Mouse (Mus musculus) gastrocnemius, adult 8-10 months (tissue): Measurements from ENCODE around the gene Kalrn. TPM values are rescaled to one million over a fixed set of nuclear protein-coding genes. Genes with fewer than 3 reads are reported as not detected.
"Not testable (repeated sequence)": the region's sequence is repeated elsewhere in the genome, so short reads cannot be mapped to it uniquely, and the experiment has no call there.

Source experiments
- DNase-seq, 2 experiments: peaks; one replicate each; pipeline ENCODE4 v3.0.0; 2022; ENCODE audit warnings: low spot score in 2 of 2
- total RNA-seq, 4 experiments: library from RNA; stranded (reverse); gene quantifications; 2 replicates each; pipeline ENCODE4 v1.2.4; 2022

Gene Kalrn
- total RNA-seq, 4 experiments from 2014 or later: 19.2 to 20.8 (median 19.9) TPM

GRCm38 (mm10) chr16:34114665-34115064, 458.7 kb downstream of the Kalrn start:
- peak; percentile 26 to 45 for DNase-seq

GRCm38 (mm10) chr16:34113150-34113549, 460.2 kb downstream of the Kalrn start:
- DNase-seq: no peak

- DNase-seq: no peak
Measured at GRCm38 (mm10) chr16:34112490-34112889, 460.8 kb downstream of the Kalrn start.

- no peak for DNase-seq
Measured at GRCm38 (mm10) chr16:34110840-34111625, 462.3 kb downstream of the Kalrn start.

GRCm38 (mm10) chr16:34104427-34104826, 468.9 kb downstream of the Kalrn start:
- DNase-seq: no peak

GRCm38 (mm10) chr16:34102742-34103141, 470.6 kb downstream of the Kalrn start:
- no peak for DNase-seq

- DNase-seq: no peak
Measured at GRCm38 (mm10) chr16:34099795-34100194, 473.5 kb downstream of the Kalrn start.

- DNase-seq: peak; percentile 78 to 83
Measured at GRCm38 (mm10) chr16:34095548-34096141, 477.7 kb downstream of the Kalrn start.

GRCm38 (mm10) chr16:34095093-34095465, 478.3 kb downstream of the Kalrn start:
- DNase-seq: no peak

GRCm38 (mm10) chr16:34094446-34095092, 478.8 kb downstream of the Kalrn start:
- DNase-seq: no peak

GRCm38 (mm10) chr16:34093734-34094445, 479.4 kb downstream of the Kalrn start:
- DNase-seq: no peak

GRCm38 (mm10) chr16:34089528-34090095, 483.7 kb downstream of the Kalrn start:
- no peak for DNase-seq

- no peak for DNase-seq
Measured at GRCm38 (mm10) chr16:34089022-34089421, 484.3 kb downstream of the Kalrn start.

- DNase-seq: no peak
Measured at GRCm38 (mm10) chr16:34088331-34088730, 485.0 kb downstream of the Kalrn start.

- no peak for DNase-seq
Measured at GRCm38 (mm10) chr16:34084135-34084920, 489.0 kb downstream of the Kalrn start.

- DNase-seq: peak; percentile 31 to 32
Measured at GRCm38 (mm10) chr16:34082494-34083469, 490.6 kb downstream of the Kalrn start.

- peak; percentile 59 to 74 for DNase-seq
Measured at GRCm38 (mm10) chr16:34081683-34082438, 491.5 kb downstream of the Kalrn start.

- DNase-seq: not testable (repeated sequence)
Measured at GRCm38 (mm10) chr16:34081314-34081682, 492.0 kb downstream of the Kalrn start.

- DNase-seq: no peak
Measured at GRCm38 (mm10) chr16:34080818-34081217, 492.5 kb downstream of the Kalrn start.
